Mouse (Mus musculus) forebrain, postnatal 0 days (tissue): ENCODE results near the gene Pold1. TPM values are rescaled to one million over a fixed set of nuclear protein-coding genes. Genes with fewer than 3 reads are reported as not detected.

Experiments used
- ATAC-seq: fragments of 200-750 bp; cut with Nextera tagmentation; 2 replicates; pipeline ENCODE4 v1.8.0; 2017; ENCODE audit warnings: mild to moderate bottlenecking, moderate library complexity
- DNase-seq: peaks from one replicate; pipeline ENCODE4 v3.0.0-alpha.2; 2015
- H3K27ac ChIP-seq: fragments of 300-500 bp; sonication (generic); 2 replicates; pipeline ENCODE4 v1.5.1; 2014; ENCODE audit warnings: low read depth, mild to moderate bottlenecking, antibody characterized with exemption, low read length, moderate library complexity, mixed read lengths
- H3K27me3 ChIP-seq: fragments of 300-500 bp; sonication (generic); 2 replicates; pipeline ENCODE4 v1.6.1; 2014; ENCODE audit warnings: mild to moderate bottlenecking, low read length, mixed read lengths; ENCODE audit not compliant: insufficient read depth
- H3K36me3 ChIP-seq: fragments of 300-500 bp; sonication (generic); 2 replicates; pipeline ENCODE4 v1.6.1; 2014; ENCODE audit warnings: mild to moderate bottlenecking, moderate library complexity; ENCODE audit not compliant: insufficient read depth
- H3K4me1 ChIP-seq: fragments of 300-500 bp; sonication (generic); 2 replicates; pipeline ENCODE4 v1.6.1; 2014; ENCODE audit warnings: antibody characterized with exemption; ENCODE audit not compliant: insufficient read depth
- H3K4me2 ChIP-seq: fragments of 300-500 bp; sonication (generic); 2 replicates; pipeline ENCODE4 v1.6.1; 2014; ENCODE audit warnings: low read depth, mild to moderate bottlenecking, moderate library complexity
- H3K4me3 ChIP-seq: fragments of 300-500 bp; sonication (generic); 2 replicates; pipeline ENCODE4 v1.5.1; 2014; ENCODE audit warnings: low read depth, low read length, mixed read lengths
- H3K9ac ChIP-seq: fragments of 300-500 bp; sonication (generic); 2 replicates; pipeline ENCODE4 v1.6.1; 2014; ENCODE audit warnings: mild to moderate bottlenecking
- H3K9me3 ChIP-seq: fragments of 300-500 bp; sonication (generic); 2 replicates; pipeline ENCODE4 v1.6.1; 2016; ENCODE audit warnings: low read length
- CTCF ChIP-seq: sonication (generic); IDR thresholded peaks from 2 replicates; pipeline ENCODE4 v1.5.1; 2016; ENCODE audit warnings: antibody characterized with exemption, control low read depth, low read depth
- whole genome bisulfite sequencing: fragments of 180-500 bp; shearing (Covaris S2); extraction: QIAGEN DNeasy Blood & Tissue Kit; methylation state at CpG from one replicate; pipeline ENCODE4 v1.1.7; 2014; 5-methylcytosine and 5-hydroxymethylcytosine counted together
- polyA plus RNA-seq: library from polyadenylated mRNA; unstranded; fragments of >200 nt; fragmentation: Nextera tagmentation; extraction: Ambion mirVana; gene quantifications from 2 replicates; pipeline ENCODE4 v1.2.1, GENCODE M21; 2015
- total RNA-seq: library from RNA; depleted of rRNA; stranded (reverse); fragments of >200 nt; gene quantifications from 2 replicates; pipeline ENCODE4 v1.2.3, GENCODE M21; 2014

The Pold1 gene
- total and polyA plus RNA-seq, 2 experiments from 2014 or later: 14.2 to 16.2 TPM

DNA sequence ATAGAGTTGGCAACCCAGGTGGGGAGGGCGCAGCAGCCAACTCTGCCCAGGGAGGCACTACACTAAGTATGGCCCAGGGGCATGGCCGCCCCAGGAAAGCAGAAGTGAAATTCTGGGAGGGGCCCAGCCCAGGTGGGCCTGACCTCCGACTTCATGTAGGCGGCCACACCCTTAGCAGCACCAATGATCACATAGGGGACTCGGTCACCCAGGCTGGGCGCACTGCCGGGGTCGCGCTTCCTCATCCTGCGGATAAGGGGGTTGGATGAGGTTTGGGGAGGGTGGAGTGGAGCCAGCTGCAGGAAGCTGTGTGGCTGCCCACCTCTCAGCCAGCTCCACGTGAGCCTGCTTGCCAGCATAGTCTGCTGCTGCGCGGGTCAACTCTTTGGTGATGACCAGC is 14.4 kb downstream of the Pold1 start:
- no peak overlapping the region for H3K4me3 ChIP-seq
- no peaks in the 10 kb centered on the region for H3K27me3 ChIP-seq
- H3K36me3 ChIP-seq: 0 out of 2 replicates have a peak, but pooled peaks cover 3% of the 10 kb centered on the region
- H3K9ac ChIP-seq: no peak overlapping the region
- DNase-seq (no peak), ATAC-seq (no peak)
- no peaks in the 10 kb centered on the region for H3K9me3 ChIP-seq
- no peak for TF ChIP-seq CTCF
- H3K27ac ChIP-seq: no peak overlapping the region
- H3K4me1 ChIP-seq: no peaks in the 10 kb centered on the region
- no peak overlapping the region for H3K4me2 ChIP-seq
- 96% methylated on average over 13 of the region's 13 CpGs for WGBS

DNA sequence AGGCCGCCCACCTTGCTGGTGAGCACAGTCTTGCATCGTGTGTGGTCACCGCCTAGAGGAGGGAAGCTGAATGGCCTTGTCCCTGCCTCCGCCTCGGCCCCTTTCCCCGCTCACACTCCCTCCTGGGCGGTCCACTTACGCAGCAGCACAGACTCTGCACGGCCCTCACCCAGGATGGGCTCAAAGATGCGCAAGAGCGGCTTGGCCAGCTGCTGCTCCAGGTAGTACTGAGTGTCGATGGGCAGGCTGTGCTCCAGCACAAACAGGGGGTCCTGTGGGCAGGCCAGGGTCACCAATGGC is 15.0 kb downstream of the Pold1 start:
- no peak for ATAC-seq
- 72% methylated on average over 12 of the region's 12 CpGs for WGBS

DNA sequence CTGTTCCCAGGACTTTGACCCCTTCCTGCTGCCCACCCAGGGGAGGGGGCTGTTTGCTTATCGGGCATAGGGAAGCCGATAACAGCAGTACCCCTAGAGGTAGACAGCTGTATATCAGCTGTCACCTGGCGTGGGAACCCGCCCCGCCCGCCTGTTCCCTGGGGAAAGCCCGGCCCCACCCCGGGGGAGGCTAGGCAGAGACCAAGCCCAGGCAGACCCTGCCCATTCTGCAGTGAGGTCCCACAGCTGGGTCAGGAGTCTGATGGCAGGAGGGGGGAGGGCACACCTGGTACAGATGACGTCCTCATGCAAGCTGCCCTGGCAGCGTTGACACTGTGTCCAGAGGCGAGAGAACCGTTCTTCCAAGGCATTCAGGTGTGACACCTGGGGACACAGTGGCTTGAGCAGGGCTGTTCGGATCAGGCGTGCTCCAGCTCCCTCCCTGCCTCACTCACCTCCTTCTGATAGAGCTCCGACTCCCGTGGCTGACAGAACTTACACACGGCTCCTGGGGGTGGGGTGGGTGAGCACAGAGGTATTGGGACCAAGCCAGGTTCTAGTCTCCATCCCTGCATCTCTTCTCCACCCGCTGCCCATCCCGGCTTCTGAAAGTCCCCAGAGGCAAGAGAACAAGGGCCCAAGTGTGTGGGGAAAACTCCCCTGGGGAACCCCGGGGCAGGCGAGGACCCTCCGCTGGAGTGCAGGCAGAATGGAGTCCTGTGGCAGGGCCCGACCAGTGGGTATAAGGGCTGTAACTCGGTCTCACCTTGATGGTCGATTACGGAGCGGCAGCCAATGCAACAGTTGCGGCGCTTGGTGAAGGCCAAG is 15.5 kb downstream of the Pold1 start:
- WGBS: 86% methylated on average over 29 of the region's 29 CpGs
- ATAC-seq (no peak), DNase-seq (no peak)
- no peaks in the 10 kb centered on the region for H3K4me1 ChIP-seq
- no peak overlapping the region for H3K9ac ChIP-seq
- no peak overlapping the region for H3K4me3 ChIP-seq
- no peaks in the 10 kb centered on the region for H3K9me3 ChIP-seq
- TF ChIP-seq CTCF: no peak
- no peak overlapping the region for H3K27ac ChIP-seq
- H3K36me3 ChIP-seq: 0 out of 2 replicates have a peak, but pooled peaks cover 3% of the 10 kb centered on the region
- no peak overlapping the region for H3K4me2 ChIP-seq
- H3K27me3 ChIP-seq: no peaks in the 10 kb centered on the region

More for the DNA sequence above, 15.0 kb downstream of the Pold1 start:
- no peak overlapping the region for H3K9ac ChIP-seq
- no peaks in the 10 kb centered on the region for H3K27me3 ChIP-seq
- 0 out of 2 replicates have a peak, but pooled peaks cover 3% of the 10 kb centered on the region for H3K36me3 ChIP-seq
- H3K4me2 ChIP-seq: no peak overlapping the region
- H3K9me3 ChIP-seq: no peaks in the 10 kb centered on the region
- no peak overlapping the region for H3K4me3 ChIP-seq
- no peaks in the 10 kb centered on the region for H3K4me1 ChIP-seq
- no peak overlapping the region for H3K27ac ChIP-seq
- no peak for DNase-seq
- TF ChIP-seq CTCF: no peak

DNA sequence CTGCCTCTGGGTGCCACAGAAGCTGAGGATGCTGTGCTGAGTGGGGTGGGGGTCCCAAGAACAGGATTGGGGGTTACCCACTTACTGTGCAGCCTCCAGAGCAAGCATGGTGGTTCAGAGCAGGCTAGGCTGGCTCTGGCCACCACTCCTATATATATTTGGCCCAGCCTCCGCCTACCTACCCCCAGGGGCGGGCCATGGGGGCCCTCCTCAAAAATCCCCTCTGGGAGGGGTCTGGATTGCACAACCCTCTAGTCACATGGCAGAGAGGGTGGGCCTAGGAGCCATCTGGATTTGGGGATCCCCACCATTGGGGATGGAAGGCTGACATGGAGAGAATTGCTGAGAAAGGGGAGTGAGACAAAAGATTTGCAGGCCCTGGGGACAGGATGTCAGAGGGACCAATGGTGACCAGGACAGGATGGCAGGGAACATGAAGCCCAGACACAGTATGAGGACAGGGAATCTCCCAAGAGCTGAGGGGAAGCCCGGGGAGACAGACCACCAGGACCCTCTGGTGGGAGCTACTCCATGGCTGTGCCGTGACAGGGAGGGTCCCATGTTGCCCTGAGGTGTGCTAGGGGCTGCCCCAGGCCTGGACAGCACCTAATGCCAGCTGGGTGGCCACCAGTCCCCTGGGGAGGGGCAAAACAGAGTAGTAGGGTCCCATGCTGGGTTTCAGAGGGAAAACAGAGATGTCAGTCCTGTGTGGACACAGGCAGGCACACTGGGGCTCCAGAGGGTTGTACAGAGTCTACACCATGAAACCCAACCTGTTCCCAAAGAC is 16.5 kb downstream of the Pold1 start, which contains the start of gene Spib:
Gene Spib, minus strand, starts transcription at position 126 of the 787 bp plus-strand sequence.
- Histone ChIP-seq H3K27me3 (no peaks in the 10 kb centered on the region), H3K4me3 (no peak within 1 kb of the TSS), H3K4me1 (0 out of 2 replicates have a peak, but pooled peaks cover 3% of the 10 kb centered on the region), H3K9me3 (no peaks in the 10 kb centered on the region), H3K4me2 (no peak within 1 kb of the TSS), H3K36me3 (0 out of 2 replicates have a peak, but pooled peaks cover 3% of the 10 kb centered on the region), H3K9ac (no peak within 1 kb of the TSS), H3K27ac (no peak within 1 kb of the TSS)
- DNase-seq (no peak), ATAC-seq (no peak)
- TF ChIP-seq CTCF: no peak
- WGBS: 79% methylated on average over 4 of the region's 4 CpGs

DNA sequence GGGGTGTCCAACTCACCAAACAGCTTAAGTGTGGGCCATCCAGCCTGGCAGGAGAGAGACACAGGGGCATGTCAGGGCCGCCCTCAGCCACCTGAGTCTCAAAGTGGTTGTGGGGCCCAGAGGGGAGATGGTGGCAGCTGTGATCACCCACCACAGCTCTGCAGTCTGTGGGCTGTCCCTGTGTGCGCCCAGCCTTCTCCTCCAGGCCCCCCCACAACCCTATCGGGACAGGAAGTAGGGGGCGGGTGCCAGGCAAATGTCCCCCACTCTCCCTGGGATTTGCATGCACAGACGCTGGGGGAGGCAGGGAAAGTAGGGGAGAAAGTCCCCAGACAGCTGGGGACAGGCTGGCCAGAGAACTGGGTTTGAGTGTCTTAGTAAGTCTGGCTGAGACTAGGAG is 17.4 kb downstream of the Pold1 start:
- Histone ChIP-seq H3K4me2 (no peak overlapping the region), H3K27me3 (no peaks in the 10 kb centered on the region), H3K27ac (no peak overlapping the region), H3K4me3 (no peak overlapping the region), H3K9ac (no peak overlapping the region), H3K9me3 (no peaks in the 10 kb centered on the region), H3K4me1 (0 out of 2 replicates have a peak, but pooled peaks cover 3% of the 10 kb centered on the region), H3K36me3 (no peaks in the 10 kb centered on the region)
- DNase-seq (no peak), ATAC-seq (no peak)
- WGBS: 62% methylated on average over 5 of the region's 5 CpGs
- no peak for TF ChIP-seq CTCF

DNA sequence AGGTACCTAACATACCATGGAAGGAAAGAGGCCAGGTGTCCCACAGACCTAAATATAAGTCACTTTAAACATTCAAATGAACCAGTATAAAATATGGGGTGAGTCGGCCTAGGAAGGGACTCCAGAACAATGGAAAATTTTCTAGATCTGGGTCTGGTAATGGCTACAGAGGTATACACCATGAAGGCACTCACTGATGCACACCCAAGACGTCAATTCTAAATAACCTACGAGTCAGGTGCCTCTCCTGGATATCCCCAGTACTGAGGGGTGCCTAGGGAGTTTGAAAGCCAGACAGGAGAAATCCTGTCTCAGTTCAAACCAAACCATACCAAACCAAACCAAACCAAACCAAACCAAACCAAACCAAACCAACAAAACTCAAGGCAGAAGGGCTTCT is 18.1 kb downstream of the Pold1 start:
- no peak overlapping the region for H3K4me3 ChIP-seq
- WGBS: 82% methylated on average over 3 of the region's 3 CpGs
- H3K9me3 ChIP-seq: no peaks in the 10 kb centered on the region
- no peak overlapping the region for H3K4me2 ChIP-seq
- no peak overlapping the region for H3K27ac ChIP-seq
- ATAC-seq: no peak
- no peaks in the 10 kb centered on the region for H3K27me3 ChIP-seq
- no peak overlapping the region for H3K9ac ChIP-seq
- H3K36me3 ChIP-seq: no peaks in the 10 kb centered on the region
- H3K4me1 ChIP-seq: 0 out of 2 replicates have a peak, but pooled peaks cover 3% of the 10 kb centered on the region
- TF ChIP-seq CTCF: no peak
- DNase-seq: no peak

DNA sequence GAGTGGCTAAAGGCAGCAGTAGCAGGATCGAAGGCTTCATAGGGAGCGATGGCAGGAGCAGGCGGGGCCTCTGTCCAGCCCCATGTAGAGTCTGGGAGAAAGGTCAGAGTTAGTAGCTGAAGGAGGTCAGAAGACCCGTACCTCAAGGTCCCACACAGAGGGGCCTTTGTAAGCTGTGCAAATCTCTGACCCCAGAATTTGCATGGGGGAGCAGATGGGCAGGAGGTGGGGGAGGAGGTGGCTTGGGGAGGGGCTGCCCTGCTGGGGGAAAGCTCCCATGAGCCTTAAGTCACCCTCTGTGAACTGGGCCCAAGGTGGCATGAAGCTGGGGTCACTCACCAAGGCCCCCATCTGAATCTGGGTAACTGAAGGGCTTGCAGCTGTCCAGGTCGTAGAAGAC is 19.1 kb downstream of the Pold1 start:
- Histone ChIP-seq H3K27ac (no peak overlapping the region), H3K4me1 (0 out of 2 replicates have a peak, but pooled peaks cover 3% of the 10 kb centered on the region), H3K4me3 (no peak overlapping the region), H3K9me3 (no peaks in the 10 kb centered on the region), H3K27me3 (no peaks in the 10 kb centered on the region), H3K9ac (no peak overlapping the region), H3K4me2 (no peak overlapping the region), H3K36me3 (no peaks in the 10 kb centered on the region)
- DNase-seq (no peak), ATAC-seq (no peak)
- TF ChIP-seq CTCF: no peak
- WGBS: 61% methylated on average over 5 of the region's 5 CpGs
